Mouse (Mus musculus): Measurements from ENCODE around the gene Zfp119a. TPM values are rescaled to one million over a fixed set of nuclear protein-coding genes. Genes with fewer than 3 reads are reported as not detected.
"Not testable (repeated sequence)": the region's sequence is repeated elsewhere in the genome, so short reads cannot be mapped to it uniquely, and the experiment has no call there.

Gene Zfp119a
- polyA plus RNA-seq (2015; fragmentation: Nextera tagmentation; extraction: Ambion mirVana) = 5.7 and 6.0 TPM in 2 replicates

DNA sequence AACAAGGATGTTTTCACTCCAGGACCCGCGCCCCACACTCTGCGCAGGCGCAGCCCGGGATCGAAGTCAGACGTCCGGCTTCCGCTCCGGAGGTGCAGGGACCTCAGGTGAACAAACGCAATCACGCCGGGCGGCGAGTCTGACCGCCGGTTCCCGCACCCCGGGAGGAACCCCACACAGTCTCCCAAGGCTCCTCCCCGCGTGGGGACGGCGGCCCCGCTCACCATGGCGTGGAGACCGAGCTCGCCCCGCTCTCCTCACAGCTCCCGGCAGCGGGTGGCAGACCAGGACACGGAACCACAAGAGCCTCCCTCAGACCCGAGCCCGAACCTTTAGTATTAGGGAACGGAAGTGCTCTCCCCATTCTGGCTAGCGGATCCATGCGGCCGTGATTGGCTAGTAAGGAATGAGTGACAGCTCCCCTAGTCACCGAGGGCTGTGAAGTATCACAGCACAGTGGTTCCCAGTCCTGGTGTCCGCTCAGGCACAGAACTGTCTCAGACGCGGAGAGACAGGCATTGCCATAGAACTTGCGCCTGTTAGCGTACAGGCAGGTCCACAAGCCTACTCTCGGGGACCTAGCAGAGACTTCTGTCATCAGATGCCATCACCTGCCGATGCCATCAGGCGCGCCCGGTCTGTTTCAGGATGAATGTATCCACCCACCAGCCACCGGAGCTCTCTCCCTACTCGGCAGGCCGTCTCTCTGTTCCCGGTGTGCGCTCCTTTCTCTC is at the start of gene Zfp119a:
Zfp119a (minus strand) TSS at position 295 of the 734 bp plus-strand sequence.
- not testable (repeated sequence) for H3K36me3 ChIP-seq; H3K9me3 ChIP-seq (replicated peaks); H3K27me3 ChIP-seq
- H3K9ac ChIP-seq = peak within 1 kb of the TSS; percentile 69
- peaks cover 14% of the 10 kb centered on the region for H3K4me1 ChIP-seq (replicated peaks)
- peak within 1 kb of the TSS; percentile 69 for H3K4me2 ChIP-seq
- peak within 1 kb of the TSS; percentile 62 for H3K4me3 ChIP-seq
- ATAC-seq (replicated peaks; ENCODE audit: insufficient number of reproducible peaks, insufficient read depth, low FRiP score, low read depth) = peak; percentile 99
- WGBS = under 1% methylated on average over 44 of the region's 53 CpGs
- H3K27ac ChIP-seq = peak within 1 kb of the TSS; percentile 78

- no peak overlapping the region for H3K27ac ChIP-seq
- ATAC-seq (replicated peaks; ENCODE audit: insufficient number of reproducible peaks, insufficient read depth, low FRiP score, low read depth) = no peak
- H3K36me3 ChIP-seq = no peaks in the 10 kb centered on the region
- no peak overlapping the region for H3K4me2 ChIP-seq
- H3K4me3 ChIP-seq = no peak overlapping the region
- no peaks in the 10 kb centered on the region for H3K9me3 ChIP-seq (replicated peaks)
- no peaks in the 10 kb centered on the region for H3K27me3 ChIP-seq
- H3K9ac ChIP-seq = no peak overlapping the region
- no peaks in the 10 kb centered on the region for H3K4me1 ChIP-seq (replicated peaks)
These were observed 27.9 kb upstream of the Zfp119a start for GRCm38 (mm10) chr17:55906669-55907068.

DNA sequence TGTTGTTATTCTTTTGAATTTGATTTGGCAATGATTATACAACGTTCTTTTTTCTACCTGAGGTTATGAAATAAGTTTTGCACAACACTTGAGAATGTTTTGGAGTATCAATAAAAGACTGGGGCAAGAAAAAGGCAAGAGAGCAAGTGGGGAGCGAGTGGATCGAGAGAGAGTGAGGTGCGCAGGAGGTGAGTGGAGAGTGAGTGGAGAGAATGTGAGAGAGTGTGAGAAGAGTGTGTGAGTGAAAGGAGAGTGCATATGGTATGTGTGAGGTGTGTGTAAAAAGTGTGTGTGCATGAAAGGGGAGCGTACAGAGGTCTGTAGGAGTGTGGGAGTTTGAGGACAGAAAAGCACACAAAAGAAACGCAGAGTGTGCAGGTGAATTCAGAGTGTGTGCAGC is 25.4 kb upstream of the Zfp119a start:
- Histone ChIP-seq H3K27ac (no peak overlapping the region), H3K9me3 (replicated peaks) (no peaks in the 10 kb centered on the region), H3K36me3 (no peaks in the 10 kb centered on the region), H3K27me3 (no peaks in the 10 kb centered on the region), H3K4me1 (replicated peaks) (no peaks in the 10 kb centered on the region), H3K4me3 (no peak overlapping the region), H3K9ac (no peak overlapping the region), H3K4me2 (no peak overlapping the region)
- 68% methylated on average over 6 of the region's 6 CpGs for WGBS
- no peak for ATAC-seq (replicated peaks; ENCODE audit: insufficient number of reproducible peaks, insufficient read depth, low FRiP score, low read depth)

DNA sequence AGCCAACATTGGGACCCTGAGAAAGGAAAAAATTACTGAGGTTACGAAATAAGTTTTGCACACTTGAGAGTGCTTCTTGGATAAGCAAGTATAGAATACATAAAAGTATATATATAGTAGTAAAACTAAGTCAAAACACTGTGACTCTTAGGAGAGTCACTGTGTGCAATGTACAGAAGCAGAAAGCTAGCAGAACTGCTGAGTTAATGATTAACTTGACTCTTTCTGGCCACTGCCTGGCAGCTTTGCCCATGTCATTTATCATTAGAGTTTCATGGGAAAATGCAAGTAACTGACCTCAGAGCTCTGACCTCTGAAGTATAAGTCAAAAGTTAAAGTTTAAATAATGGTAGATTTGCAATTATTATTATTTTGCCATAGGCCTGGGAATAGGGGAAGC is 25.0 kb upstream of the Zfp119a start:
- no peak for ATAC-seq (replicated peaks; ENCODE audit: insufficient number of reproducible peaks, insufficient read depth, low FRiP score, low read depth)
- no peaks in the 10 kb centered on the region for H3K36me3 ChIP-seq
- no peak overlapping the region for H3K4me2 ChIP-seq
- no peak overlapping the region for H3K27ac ChIP-seq
- no peak overlapping the region for H3K4me3 ChIP-seq
- H3K4me1 ChIP-seq (replicated peaks) = no peaks in the 10 kb centered on the region
- no peaks in the 10 kb centered on the region for H3K9me3 ChIP-seq (replicated peaks)
- no peak overlapping the region for H3K9ac ChIP-seq
- H3K27me3 ChIP-seq = no peaks in the 10 kb centered on the region
- 84% methylated on average over 1 of the region's 1 CpGs for WGBS

DNA sequence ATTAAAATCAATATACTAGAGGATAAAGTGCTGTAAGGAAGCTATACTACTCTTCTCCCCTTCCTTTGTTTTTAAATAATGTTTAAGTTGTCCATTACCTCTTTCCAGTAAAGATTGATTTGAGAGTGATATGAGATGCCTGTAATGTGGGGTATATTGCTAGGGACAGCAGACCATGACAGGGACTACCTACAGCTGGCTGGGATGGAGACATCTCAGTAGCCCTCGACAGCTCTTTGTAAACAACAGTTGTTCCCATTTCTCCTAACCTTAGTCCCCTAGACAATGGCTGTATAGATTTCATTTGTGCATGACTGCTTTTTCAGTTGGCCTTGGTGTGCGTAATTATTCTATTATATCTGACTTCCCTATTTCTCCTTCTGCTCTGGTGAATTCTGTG is 24.4 kb upstream of the Zfp119a start:
- no peak overlapping the region for H3K9ac ChIP-seq
- H3K36me3 ChIP-seq = peaks cover 6% of the 10 kb centered on the region
- H3K9me3 ChIP-seq (replicated peaks) = peaks cover 5% of the 10 kb centered on the region; the same call in 1 of the 2 replicates
- no peaks in the 10 kb centered on the region for H3K27me3 ChIP-seq
- no peak overlapping the region for H3K4me2 ChIP-seq
- H3K27ac ChIP-seq = no peak overlapping the region
- no peaks in the 10 kb centered on the region for H3K4me1 ChIP-seq (replicated peaks)
- no peak for ATAC-seq (replicated peaks; ENCODE audit: insufficient number of reproducible peaks, insufficient read depth, low FRiP score, low read depth)
- no peak overlapping the region for H3K4me3 ChIP-seq
- WGBS = 62% methylated on average over 2 of the region's 2 CpGs

DNA sequence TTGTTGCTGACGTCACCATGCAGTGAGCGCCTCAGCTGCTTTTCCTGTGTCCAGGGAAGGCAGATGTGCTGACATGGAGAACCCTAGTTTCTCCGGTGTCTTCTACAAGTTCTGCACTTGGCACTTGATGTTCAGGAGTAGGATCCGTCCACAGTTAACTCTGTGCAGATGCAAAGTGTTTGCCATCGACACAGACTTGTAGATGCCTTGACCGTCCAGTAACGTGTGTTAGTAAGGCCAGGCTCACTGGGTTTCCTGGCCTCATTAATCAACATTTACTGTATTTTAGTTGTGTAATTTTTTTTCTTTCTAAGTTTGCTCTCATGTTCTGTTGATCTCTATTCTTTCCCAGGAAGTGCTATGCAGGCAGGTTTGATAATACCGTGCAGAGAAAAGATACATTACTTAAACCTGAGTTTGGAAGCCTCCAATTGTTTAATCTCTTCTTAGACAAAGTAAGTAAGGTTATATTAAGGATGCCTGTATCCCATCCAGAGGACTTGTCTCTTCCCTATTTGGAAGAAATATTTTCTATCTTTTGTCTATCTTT is 13.8 kb upstream of the Zfp119a start:
- not testable (repeated sequence) for H3K27me3 ChIP-seq
- 6% methylated on average over 6 of the region's 8 CpGs for WGBS

DNA sequence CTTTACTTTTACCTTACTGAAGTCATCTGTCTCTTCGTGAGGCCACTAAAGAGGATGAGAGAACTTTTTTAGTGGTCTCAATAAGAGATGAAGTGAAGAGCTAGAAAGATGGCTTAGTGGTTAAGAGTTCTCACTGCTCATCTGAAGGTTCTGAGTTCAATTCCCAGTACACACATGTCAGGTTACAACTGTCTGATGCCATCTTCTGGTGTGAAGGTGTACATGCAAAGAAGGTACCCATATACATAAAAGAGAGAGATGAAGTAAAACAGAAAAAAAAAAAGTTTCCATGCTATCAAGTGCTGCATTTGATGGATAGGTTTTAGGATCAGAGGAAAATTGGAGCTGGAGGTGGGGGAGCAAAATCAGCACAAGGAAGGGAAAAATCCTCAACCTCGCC is 6.2 kb upstream of the Zfp119a start:
- no peak for ATAC-seq (replicated peaks; ENCODE audit: insufficient number of reproducible peaks, insufficient read depth, low FRiP score, low read depth)
- Histone ChIP-seq H3K4me1 (replicated peaks) (no peaks in the 10 kb centered on the region), H3K27me3 (peaks cover 4% of the 10 kb centered on the region; the same call in 1 of the 2 replicates), H3K4me2 (no peak overlapping the region), H3K4me3 (no peak overlapping the region), H3K9me3 (replicated peaks) (no peaks in the 10 kb centered on the region), H3K9ac (no peak overlapping the region), H3K36me3 (no peaks in the 10 kb centered on the region), H3K27ac (no peak overlapping the region)
- WGBS = 62% methylated on average over 2 of the region's 2 CpGs

More for the DNA sequence above, 13.8 kb upstream of the Zfp119a start:
- H3K4me3 ChIP-seq = peak overlapping the region; percentile 58
- H3K9ac ChIP-seq = peak overlapping the region; percentile 31; the same call in 1 of the 2 replicates
- ATAC-seq (replicated peaks; ENCODE audit: insufficient number of reproducible peaks, insufficient read depth, low FRiP score, low read depth); H3K4me1 ChIP-seq (replicated peaks); H3K9me3 ChIP-seq (replicated peaks): not testable (repeated sequence)
- peak overlapping the region; percentile 62 for H3K4me2 ChIP-seq
- H3K27ac ChIP-seq = peak overlapping the region; percentile 86
- peaks cover 18% of the 10 kb centered on the region for H3K36me3 ChIP-seq

DNA sequence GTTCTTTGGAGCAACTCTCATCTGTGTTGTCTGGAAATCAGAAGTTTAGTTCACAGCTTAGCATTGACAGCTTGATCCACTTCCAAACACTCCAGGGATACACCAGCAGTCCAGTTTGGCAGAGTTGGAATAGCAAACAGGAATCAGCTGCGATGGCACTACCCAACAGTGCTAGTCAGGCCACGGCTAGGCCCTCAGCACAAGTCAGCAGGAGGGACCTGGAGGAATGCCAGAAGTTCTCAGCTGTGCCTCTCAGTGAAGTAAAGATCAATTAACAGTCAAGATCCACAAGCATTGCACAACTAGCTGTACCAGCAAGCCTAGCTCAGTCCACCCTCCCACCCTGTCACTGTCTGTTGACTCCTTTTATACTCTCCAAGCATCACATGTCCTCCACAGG is 4.9 kb upstream of the Zfp119a start:
- Histone ChIP-seq H3K27me3 (peaks cover 4% of the 10 kb centered on the region; the same call in 1 of the 2 replicates), H3K27ac (no peak overlapping the region), H3K9me3 (replicated peaks) (no peaks in the 10 kb centered on the region), H3K9ac (no peak overlapping the region), H3K4me2 (no peak overlapping the region), H3K36me3 (no peaks in the 10 kb centered on the region), H3K4me1 (replicated peaks) (0 out of 2 replicates have a peak, but pooled peaks cover 5% of the 10 kb centered on the region), H3K4me3 (no peak overlapping the region)
- 34% methylated on average over 2 of the region's 2 CpGs for WGBS
- no peak for ATAC-seq (replicated peaks; ENCODE audit: insufficient number of reproducible peaks, insufficient read depth, low FRiP score, low read depth)

GRCm38 (mm10) chr17:55878282-55878635 is 471 bp downstream of the Zfp119a start:
- H3K9me3 ChIP-seq (replicated peaks); ATAC-seq (replicated peaks; ENCODE audit: insufficient number of reproducible peaks, insufficient read depth, low FRiP score, low read depth); H3K27me3 ChIP-seq; H3K36me3 ChIP-seq: not testable (repeated sequence)
- Histone ChIP-seq H3K4me1 (replicated peaks) (peaks cover 14% of the 10 kb centered on the region), H3K4me3 (peak overlapping the region; percentile 62), H3K4me2 (peak overlapping the region; percentile 66), H3K9ac (peak overlapping the region; percentile 54), H3K27ac (peak overlapping the region; percentile 78)
- WGBS = under 1% methylated on average over 7 of the region's 8 CpGs

DNA sequence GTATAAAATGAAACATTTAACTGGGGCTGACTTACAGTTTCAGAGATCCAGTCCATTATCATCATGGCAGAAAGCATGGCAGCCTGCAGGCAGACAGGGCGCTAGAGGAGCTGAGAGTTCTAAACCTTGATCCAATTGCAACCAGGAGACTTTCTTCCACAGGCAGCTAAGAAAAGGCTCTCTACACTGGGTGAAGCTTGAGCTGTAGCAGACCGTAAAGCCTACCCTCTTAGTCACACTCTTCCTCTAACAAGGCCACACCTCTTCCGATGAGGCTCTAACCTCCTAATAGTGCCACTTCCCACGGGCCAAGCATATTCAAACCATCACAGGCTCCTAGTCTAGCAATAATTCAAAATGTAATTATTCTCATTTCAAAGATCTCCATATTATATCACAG is 1.5 kb downstream of the Zfp119a start:
- Histone ChIP-seq H3K4me1 (replicated peaks) (peaks cover 14% of the 10 kb centered on the region), H3K27ac (no peak overlapping the region), H3K9me3 (replicated peaks) (no peaks in the 10 kb centered on the region), H3K36me3 (no peaks in the 10 kb centered on the region), H3K4me3 (no peak overlapping the region), H3K27me3 (no peaks in the 10 kb centered on the region), H3K9ac (no peak overlapping the region), H3K4me2 (no peak overlapping the region)
- ATAC-seq (replicated peaks; ENCODE audit: insufficient number of reproducible peaks, insufficient read depth, low FRiP score, low read depth) = no peak
- 84% methylated on average over 4 of the region's 4 CpGs for WGBS

GRCm38 (mm10) chr17:55843067-55843466 is 35.7 kb downstream of the Zfp119a start:
- Histone ChIP-seq H3K4me3 (no peak overlapping the region), H3K27me3 (no peaks in the 10 kb centered on the region), H3K4me2 (no peak overlapping the region), H3K36me3 (no peaks in the 10 kb centered on the region), H3K27ac (no peak overlapping the region), H3K4me1 (replicated peaks) (no peaks in the 10 kb centered on the region), H3K9ac (no peak overlapping the region), H3K9me3 (replicated peaks) (no peaks in the 10 kb centered on the region)
- ATAC-seq (replicated peaks; ENCODE audit: insufficient number of reproducible peaks, insufficient read depth, low FRiP score, low read depth) = no peak
- WGBS = 78% methylated on average over 4 of the region's 4 CpGs

DNA sequence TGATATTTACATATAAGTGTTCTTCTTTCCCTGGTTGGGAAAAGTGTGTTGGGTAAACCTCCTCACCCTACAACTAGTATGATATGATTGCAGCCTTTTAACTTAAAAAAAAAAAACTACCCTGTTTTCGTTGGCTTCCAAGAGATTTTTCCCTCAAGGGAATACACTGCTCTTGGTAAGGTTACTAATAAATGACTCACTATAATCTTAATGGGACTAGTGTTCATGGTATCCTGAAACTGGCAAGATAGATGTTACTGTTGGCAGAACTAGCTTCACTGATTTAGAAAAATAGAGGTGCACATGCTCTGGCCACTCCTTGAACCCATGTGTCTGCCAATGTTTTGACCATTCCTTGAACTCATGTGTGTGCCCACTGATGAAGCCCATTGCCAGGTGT is 57.2 kb downstream of the Zfp119a start:
- Histone ChIP-seq H3K9me3 (replicated peaks) (no peaks in the 10 kb centered on the region), H3K27ac (no peak overlapping the region), H3K9ac (no peak overlapping the region), H3K4me1 (replicated peaks) (no peaks in the 10 kb centered on the region), H3K4me3 (no peak overlapping the region), H3K4me2 (no peak overlapping the region), H3K27me3 (no peaks in the 10 kb centered on the region), H3K36me3 (no peaks in the 10 kb centered on the region)
- no peak for ATAC-seq (replicated peaks; ENCODE audit: insufficient number of reproducible peaks, insufficient read depth, low FRiP score, low read depth)
- WGBS = 70% methylated on average over 1 of the region's 1 CpGs

Measured in heart, embryonic 15.5 days (tissue).